Mouse (Mus musculus): ENCODE results near the gene Cdc5l. TPM values are rescaled to one million over a fixed set of nuclear protein-coding genes. Genes with fewer than 3 reads are reported as not detected.
A peak's percentile ranks its signal among the peaks of the same experiment; 100 is the strongest.
"Not testable (repeated sequence)": the region's sequence is repeated elsewhere in the genome, so short reads cannot be mapped to it uniquely, and the experiment has no call there.

Gene Cdc5l
- total RNA-seq, 2 experiments from 2014 or later = 65.7 to 115 TPM

DNA sequence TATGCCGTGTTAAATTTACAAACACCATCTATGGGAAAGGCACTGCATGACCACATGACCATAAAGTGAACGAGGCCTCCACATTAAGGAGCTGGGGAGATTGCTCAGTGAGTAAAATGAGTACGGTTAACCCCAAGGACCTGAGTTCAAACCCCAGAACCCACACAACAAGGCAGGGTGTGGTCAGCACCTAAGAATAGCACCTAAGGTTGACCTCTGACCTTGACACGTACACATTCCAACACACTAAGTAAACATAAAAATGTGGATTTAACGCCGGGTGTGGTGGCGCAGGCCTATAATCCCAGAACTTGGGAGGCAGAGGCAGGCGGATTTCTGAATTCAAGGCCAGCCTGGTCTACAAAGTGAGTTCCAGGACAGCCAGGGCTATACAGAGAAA is 16.0 kb upstream of the Cdc5l start:
- ATAC-seq (replicated peaks; ENCODE audit: low FRiP score, low TSS enrichment, poor library complexity, severe bottlenecking) = no peak

DNA sequence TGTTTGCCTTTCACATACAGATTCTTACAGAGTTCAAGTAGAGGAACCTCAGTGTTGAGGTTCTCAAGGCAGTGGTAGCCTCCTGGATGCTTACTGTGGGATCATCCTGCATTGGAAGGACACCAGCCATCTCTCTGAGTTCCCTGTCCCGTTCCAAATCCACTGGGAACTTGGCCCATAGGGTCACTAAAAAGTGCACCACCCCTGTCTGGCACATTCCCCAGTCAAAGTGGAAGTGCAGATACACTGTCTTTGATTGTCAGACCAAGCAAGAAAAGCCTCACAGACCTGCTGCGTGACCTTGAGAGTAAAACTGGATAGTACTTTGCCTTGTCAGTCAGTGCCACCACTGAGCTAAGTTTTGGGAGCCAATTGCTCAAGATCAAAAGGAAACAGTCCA is 13.5 kb upstream of the Cdc5l start:
- ATAC-seq (replicated peaks; ENCODE audit: low FRiP score, low TSS enrichment, poor library complexity, severe bottlenecking) = no peak

DNA sequence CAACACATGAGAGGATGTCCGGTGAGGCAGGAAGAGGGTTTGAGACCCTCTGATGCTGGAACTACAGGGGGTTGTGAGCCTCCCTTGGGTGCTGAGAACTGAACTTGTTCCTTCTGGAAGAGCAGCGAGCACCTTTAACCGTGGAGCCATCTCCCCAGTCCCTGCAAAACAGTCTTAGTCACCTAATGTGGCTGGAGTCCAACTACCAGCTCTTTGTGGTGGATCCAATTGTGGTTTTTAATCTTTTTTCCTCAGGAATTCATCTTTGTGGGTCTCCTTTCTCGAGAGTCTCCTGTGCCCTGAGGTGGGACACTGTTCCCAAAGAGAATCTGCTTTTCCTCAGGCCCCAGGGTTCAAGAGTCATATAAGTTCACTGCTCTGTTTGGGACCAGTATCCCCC is 12.4 kb upstream of the Cdc5l start:
- ATAC-seq (replicated peaks; ENCODE audit: low FRiP score, low TSS enrichment, poor library complexity, severe bottlenecking) = peak; percentile 58; the same call in 1 of the 2 replicates

DNA sequence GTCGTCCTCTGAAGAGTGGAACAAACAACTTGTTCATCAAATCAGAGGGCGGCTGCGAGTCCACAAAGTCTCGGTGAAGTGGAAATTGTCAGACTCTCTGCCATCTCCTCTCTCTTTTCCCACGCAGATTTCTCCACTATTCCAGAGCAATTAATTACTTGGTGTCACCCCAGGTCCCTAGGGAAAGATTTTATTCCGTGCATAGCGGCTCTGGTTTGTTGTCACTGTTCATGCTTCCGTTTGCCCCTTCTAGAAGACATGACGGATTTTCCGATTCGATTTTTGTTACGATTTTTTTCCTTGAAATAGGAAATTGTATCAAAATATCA is 689 bp upstream of the Cdc5l start:
- ATAC-seq (replicated peaks; ENCODE audit: low FRiP score, low TSS enrichment, poor library complexity, severe bottlenecking) = no peak

DNA sequence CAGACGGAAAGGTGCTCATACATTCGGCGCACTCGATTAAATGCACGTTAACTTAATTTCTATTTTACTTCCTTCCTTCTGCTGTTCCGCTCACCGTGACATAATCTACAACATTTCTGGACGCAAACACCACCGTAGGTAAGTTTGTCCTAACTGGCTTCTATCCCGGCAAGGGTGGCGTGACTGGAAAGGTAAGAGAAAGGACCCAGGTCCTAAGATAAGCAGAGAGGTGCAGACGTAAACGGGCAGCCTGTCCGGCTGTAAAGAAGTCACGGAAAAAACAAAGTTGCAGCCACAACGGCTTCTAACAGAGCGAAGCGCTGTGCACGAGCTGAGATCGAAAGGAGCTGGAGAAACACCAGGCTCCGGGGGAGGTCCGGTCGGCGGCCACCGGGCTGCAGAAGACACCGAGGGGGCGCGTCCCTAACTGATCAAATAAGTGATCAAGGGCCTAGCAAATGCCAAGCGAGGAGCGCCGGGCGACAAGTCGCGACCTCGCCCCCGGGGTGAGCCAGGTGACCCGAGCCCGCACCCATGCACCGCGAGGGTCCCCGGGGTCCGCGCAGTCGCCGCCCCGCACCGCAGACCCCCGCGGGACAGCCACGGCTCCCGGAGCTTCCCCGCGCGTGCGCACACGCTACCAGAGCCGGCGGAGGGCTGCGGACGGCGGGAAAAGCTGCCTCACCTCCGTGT is 685 bp downstream of the Cdc5l start:
- ATAC-seq (replicated peaks; ENCODE audit: low FRiP score, low TSS enrichment, poor library complexity, severe bottlenecking) = peak; percentile 26; the same call in 1 of the 2 replicates

DNA sequence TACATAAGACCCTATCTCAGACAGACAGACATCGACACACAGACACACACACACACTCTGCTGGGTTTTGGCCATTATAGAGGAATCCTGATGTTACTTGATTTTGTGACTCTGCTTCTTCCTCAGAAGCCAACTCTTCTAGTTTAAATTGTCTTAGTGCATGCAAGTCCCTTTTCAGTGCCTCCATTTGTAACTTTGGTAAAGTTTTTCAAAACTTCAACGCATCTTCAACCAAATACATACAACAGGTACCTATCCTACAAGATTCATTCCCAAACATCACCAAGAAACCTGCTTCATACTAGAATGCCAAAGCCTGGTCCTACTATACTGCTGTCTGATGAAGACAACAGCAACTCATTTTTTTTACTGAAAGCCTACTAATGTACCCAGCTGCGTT is 1.5 kb downstream of the Cdc5l start:
- no peak for ATAC-seq (replicated peaks; ENCODE audit: low FRiP score, low TSS enrichment, poor library complexity, severe bottlenecking)

DNA sequence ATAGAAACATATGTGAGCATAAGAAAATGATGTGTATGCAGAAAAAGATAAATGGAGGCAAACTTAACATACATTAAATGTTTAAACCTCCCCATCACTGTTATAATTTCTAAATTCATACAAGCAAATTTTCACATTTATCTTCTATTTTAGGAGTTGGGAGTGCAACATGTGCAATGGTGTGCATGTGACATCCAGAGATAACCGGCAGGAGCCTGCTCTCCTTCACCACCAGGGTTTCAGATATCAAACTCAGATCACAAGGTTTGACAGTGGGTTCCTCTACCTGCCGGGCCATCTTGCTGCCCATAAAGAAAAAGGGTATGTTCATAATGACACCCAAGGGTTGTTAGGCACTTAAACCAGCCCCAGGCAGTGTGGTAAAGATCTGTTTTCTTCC is 16.1 kb downstream of the Cdc5l start:
- peak; percentile 87 for ATAC-seq (replicated peaks; ENCODE audit: low FRiP score, low TSS enrichment, poor library complexity, severe bottlenecking)

DNA sequence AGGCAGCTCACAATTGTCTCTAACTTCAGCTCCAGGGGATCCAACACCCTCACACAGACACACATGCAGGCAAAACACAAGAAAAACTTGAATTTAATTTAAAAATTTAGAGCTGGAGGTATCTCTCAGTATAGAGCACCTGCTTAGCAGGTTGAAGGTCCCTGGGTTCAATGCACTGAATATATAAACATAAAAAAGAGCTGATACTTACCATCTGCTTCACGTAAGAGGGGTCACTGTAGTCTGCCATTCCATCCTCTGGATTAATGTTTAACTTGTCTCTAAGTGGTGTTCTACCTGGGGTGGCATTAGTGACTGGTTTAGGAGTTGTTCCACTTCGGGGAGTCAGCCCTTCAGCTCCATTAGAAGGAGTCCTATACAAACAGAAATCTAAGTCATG is 21.9 kb downstream of the Cdc5l start:
- not testable (repeated sequence) for ATAC-seq (replicated peaks; ENCODE audit: low FRiP score, low TSS enrichment, poor library complexity, severe bottlenecking)

DNA sequence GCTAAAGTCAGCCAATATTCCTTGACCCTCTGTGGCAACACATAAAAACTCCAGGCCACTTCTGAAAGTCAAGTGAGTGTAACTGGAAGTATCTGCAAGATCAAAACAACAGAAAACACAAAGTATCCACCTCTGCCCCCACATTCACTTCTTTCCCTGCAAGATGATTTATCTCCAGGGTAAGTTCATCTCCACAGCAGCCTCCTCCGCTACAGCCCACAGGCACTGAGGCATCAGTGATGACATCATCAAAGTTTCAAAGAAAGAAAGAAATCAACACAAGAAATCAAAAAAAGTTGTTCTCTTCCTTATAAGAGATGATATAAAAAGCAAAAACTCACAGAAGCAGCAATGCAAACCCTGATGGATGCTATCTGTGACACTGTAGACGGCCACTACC is 24.8 kb downstream of the Cdc5l start:
- no peak for ATAC-seq (replicated peaks; ENCODE audit: low FRiP score, low TSS enrichment, poor library complexity, severe bottlenecking)

DNA sequence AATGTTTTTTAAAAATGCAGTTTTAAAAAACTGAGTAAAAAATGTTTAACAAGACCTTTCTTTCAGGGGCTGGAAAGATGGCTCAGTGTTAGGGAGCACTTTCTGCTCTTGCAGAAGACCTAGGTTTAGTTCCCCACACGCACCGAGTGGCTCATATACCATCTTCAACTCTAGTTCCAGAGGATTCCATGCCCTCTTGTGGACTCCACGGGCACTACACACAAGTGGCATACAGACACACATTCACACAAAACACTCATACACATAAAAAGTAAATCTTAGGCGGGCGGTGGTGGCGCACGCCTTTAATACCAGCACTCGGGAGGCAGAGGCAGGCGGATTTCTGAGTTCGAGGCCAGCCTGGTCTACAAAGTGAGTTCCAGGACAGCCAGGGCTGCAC is 27.3 kb downstream of the Cdc5l start:
- ATAC-seq (replicated peaks; ENCODE audit: low FRiP score, low TSS enrichment, poor library complexity, severe bottlenecking) = 0 out of 2 replicates have a peak, but pooled peaks have one; percentile 55

DNA sequence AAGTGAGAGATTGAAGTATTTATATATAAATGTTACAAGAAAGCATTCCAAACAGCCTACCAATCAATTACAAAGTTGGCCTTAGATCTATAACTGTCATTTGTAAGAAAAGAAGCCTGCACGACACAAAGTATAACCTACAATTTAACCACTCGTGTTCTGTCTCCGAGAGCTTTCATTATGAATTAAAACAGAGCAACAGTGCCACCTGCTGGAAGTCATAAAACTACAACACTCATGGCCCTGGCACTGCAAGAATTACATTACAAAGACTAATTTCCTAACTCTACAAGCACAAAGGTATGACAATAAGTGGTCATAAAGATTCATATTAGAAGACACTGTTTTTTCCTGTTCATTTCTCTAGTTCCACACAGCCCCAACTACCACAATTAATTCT is 30.3 kb downstream of the Cdc5l start:
- ATAC-seq (replicated peaks; ENCODE audit: low FRiP score, low TSS enrichment, poor library complexity, severe bottlenecking) = peak; percentile 71; the same call in 1 of the 2 replicates

DNA sequence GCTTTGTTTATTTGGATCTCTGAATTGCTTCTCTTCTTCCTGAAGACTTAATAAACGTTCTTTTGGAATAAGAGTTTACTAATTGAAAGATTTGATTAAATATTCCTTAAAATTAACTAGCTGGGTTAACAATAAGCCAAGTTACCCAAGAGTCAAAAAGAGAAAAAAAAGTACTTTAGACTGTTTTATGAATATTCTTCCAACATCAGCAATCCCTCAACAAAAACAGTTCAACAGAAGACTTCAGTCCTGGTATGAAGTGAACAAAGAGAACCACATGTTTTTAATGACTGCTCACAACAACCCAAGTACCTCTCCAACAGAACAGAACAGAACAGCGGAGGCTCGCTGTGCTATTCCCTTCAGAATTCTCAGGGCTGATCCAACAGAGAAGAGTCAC is 30.9 kb downstream of the Cdc5l start:
- no peak for ATAC-seq (replicated peaks; ENCODE audit: low FRiP score, low TSS enrichment, poor library complexity, severe bottlenecking)

DNA sequence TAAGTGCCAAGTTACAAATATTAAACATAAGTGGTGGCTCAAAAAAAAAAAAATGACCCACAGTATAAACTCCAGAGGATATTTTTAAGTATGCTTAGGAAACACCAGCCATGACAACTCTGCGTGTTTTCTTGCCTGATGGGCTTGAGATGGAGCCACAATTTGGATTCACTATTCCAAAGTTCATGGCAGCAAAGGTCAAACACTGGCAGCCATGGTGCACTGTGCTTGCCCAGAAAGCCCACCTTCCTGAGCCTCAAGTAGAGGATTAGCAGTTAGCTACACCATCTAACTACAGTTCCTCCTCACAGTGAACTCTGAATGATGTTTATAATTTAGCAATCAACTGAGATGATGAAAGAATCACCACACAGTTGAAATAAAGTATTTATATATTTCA is 31.4 kb downstream of the Cdc5l start:
- ATAC-seq (replicated peaks; ENCODE audit: low FRiP score, low TSS enrichment, poor library complexity, severe bottlenecking) = no peak

DNA sequence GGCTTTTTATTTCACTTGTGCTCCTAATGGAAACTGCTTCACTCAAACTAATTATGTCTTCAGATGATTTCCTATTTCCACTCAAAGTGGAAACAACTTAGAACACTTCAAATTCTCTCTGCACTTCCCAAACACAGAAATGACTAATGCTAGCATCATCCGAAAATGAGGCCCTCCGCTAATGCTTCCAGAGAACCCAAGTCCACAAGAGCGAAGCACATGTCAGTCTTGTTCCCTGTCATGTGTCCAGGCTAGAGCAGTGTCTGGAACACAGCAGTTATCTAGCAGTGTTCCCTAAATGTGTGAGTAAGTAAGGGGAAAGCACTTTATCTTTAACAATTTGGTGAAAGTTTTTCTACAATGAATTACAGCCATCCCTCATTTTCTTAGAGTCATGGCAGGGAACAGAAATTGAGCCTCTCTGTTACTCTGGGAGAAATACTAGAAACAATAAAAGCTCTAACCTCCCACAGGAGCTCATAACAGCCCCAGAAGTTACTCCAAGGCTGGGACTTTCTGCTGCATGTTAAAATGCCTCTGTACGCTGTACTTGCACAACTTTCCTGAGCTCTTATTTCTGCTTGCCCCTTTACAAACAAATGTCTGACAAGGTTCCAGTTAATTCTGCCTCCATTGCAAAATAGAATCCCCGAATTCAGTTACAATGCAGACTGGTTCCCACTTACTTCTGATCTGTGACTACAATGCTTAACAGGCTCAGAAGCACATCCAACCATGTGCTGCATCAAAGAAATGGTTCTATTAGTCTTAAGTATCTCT is 32.2 kb downstream of the Cdc5l start:
- ATAC-seq (replicated peaks; ENCODE audit: low FRiP score, low TSS enrichment, poor library complexity, severe bottlenecking) = no peak

DNA sequence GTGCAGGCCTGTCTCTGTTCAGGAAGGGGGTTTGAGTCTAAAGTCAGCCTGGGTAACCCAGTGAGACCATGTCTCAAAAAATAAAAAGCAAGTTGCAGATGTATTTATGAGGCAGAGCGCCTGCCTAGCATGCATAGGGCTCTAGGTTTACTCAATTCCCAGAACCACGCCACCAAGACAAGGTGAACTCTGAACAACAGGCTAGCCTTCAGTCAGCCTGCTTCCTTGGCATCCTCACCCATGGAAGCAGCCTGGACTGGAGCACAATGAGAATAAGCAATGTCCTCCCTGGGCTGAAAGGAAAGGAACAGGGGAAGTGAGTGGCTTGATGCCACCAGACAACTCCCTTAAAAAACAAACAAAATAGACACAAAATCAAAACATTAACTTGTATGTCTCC is 35.5 kb downstream of the Cdc5l start:
- no peak for ATAC-seq (replicated peaks; ENCODE audit: low FRiP score, low TSS enrichment, poor library complexity, severe bottlenecking)

DNA sequence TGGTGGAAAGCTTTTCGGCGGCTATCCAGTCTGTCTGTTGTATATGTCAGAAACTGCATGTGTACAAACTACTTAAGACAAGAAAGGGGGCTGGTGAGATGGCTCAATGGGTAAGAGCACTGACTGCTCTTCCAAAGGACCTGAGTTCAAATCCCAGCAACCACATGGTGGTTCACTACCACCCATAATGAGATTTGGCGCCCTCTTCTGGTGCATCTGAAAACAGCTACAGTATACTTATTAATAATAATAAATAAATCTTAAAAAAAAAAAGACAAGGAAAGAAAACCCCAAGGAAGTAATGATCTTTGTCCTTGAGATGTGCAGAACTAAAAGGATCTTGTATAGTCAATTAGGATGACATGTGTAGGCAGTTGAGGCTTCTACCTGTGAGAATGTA is 36.0 kb downstream of the Cdc5l start:
- ATAC-seq (replicated peaks; ENCODE audit: low FRiP score, low TSS enrichment, poor library complexity, severe bottlenecking) = no peak

DNA sequence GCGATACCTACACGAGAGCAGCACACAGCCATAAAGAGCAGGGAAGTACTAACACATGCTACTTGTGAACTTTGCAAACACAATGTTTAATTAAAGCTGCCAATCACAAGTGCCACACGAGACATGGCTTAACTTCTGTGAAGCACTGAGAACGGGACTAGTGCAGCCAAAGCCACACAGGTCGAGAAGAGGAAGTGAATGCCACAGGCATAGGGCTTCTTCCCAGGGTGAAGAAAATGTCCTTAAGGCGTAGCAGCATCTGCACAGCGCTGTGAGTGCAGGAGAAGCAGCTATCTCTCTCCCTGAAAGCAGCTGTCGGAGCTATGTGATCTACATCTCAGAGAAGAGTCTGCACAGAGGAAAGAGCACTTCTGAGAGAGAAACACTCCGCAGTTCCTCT is 38.9 kb downstream of the Cdc5l start:
- no peak for ATAC-seq (replicated peaks; ENCODE audit: low FRiP score, low TSS enrichment, poor library complexity, severe bottlenecking)

DNA sequence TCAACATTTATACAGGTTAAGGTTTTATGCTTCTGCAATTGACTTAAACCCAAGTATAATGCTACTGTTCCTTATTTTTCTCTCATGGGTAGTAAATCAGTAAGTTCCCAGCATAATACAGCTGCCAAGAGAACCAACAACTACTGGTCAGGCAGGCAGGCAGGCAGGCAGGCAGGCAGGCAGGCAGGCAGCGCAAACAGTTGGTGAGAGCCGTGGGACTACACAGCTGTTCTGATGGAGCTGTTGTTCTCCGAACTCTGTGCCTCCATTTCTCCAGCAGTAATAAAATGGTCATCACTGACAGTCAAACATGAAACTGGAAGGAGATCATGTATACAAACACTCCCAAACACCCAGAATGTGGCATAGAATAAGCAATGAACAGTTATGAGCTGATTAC is 39.8 kb downstream of the Cdc5l start:
- no peak for ATAC-seq (replicated peaks; ENCODE audit: low FRiP score, low TSS enrichment, poor library complexity, severe bottlenecking)

DNA sequence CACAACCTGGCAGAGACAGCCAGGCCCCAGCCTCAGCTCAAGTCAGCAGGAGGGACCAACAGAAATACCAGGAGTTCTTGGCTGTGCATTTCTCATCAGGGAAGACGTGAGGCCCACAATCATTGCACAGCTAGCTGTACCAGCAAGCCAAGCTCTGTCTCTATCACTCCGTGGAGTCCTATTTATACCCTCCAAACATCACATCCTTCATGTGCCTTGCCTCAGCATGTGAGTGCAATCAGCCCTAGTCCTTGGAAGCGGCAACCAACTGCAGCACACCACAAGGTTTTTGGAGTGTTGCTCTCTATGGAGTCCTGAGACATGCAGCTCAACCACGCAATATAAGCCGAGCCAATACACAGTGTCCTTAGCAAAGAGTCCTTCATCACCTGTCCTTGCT is 43.6 kb downstream of the Cdc5l start:
- no peak for ATAC-seq (replicated peaks; ENCODE audit: low FRiP score, low TSS enrichment, poor library complexity, severe bottlenecking)

DNA sequence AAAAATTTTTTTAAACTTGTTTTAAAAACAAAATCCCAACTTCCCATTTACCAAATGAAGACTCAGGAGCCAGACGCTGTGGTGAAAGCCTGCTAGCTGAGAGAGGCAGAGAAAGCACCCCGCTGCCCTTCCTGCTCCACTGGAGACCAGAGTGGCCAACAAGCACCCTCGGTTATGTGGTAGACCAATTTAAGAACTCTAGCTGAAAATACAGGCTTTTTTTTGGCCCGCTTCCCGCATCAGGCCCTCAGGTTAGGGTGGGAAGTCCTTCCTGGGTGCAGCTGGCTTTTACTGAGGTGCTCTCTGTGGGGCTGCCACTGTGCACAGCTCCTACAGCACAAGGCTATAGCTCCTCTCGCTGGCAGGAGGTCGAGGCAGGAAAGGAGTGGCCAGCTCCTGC is 46.6 kb downstream of the Cdc5l start:
- no peak for ATAC-seq (replicated peaks; ENCODE audit: low FRiP score, low TSS enrichment, poor library complexity, severe bottlenecking)

DNA sequence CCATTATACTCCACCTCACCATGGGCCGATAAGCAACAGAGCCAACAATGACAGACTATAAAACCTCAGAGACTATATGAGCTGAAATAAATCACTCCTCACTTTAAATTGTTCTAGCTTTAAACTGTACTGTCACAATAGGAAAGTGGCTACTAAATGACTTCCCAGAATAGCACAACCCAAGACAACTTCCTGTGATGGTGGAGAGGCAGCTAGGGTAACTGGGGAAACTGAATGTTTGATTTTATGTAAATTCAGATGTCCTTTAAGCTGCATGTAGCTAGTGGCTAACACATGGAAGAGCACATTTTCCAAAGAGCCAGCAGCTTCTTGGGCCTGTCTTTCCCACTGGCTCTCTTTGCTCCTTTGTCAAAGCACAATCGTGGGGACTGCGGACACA is 50.2 kb downstream of the Cdc5l start:
- ATAC-seq (replicated peaks; ENCODE audit: low FRiP score, low TSS enrichment, poor library complexity, severe bottlenecking) = no peak

Data from megakaryocyte-erythroid progenitor cell, adult 5-6 weeks (primary cell).